Mouse (Mus musculus) v-Abl transformed pro-B cells (cell line): ENCODE results near the gene Ldlrad3.

Experiments used
- in situ Hi-C, 2 experiments: fragments of 400-800 bp; cut with MboI; formaldehyde crosslinking; loops; one replicate each; pipeline ENCODE4 v1.15.1; 2025; ENCODE audit not compliant: unreplicated experiment in 2 of 2

The Ldlrad3 gene

DNA sequence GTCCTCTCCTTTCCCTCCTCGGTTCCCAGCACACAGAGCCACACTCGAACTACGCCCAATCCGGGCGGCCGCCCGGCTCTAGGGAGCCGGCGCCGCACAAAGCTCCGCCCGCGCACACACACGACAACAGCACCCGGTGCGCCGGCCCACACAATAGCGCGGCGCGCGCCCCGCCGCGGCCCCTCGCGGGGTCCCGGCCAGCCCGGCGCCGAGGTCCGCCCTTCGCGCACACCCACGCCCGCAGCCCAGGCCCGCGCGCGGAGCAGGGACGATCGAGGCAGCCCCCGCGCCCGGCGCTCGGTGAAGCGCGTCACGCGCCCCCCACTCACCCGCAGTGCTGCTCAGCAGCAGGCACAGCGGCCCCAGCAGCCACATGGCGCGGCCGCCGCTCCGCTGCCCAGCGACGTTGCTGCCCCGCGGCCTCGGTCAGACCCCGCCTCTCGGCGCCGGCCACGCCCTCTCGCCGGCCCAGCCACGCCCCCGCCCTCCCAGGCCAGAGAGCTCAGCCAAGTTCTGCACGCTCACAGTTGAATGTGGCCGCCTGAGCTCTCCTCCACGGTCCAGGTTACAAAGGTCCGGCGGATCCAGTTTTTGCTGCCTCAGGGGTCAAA is at the start of gene Ldlrad3:
Gene Ldlrad3 (minus strand): TSS at position 435 of the 611 bp plus-strand sequence.
- in situ Hi-C loops, result no loop called here

DNA sequence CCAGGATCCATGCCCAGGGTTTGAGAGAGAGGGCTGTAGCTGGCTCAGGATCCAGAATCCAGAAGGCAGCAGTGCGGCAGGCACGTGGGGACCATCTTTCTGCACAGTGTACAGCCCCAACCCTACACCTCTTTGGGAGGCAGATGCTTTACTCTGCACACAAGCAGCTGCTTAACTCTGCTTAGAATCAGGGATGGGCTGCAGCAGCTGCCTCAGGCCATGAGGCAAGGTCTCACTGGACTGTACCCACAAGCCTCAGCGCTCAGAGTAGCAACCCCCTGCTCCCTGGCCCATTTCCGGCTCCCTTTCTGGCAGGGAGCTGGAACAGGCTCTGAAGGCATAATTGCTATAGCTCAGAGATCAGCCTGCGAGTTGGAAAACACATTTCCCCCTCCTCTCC is 45.3 kb upstream of the Ldlrad3 start:
- in situ Hi-C loops, result no loop called here

DNA sequence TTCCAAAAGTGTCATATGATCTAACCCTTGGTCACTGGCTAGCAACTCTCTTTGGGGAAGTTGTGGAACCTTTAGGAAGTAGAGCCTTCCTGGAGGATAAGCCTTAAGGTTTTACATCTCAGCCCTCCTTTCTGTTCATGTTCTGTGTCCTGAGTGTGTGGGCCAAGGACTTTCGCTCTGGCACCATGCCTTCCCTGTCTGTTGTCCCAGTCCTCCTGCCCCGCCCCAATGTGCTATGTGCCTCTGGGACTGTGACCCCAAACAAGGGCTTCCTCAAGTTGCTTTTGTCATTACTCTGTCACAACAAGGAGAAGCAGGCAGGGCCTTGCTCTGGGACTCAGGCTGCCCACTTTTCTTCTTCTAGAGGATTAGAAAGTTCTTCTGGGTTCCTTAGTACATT is 42.9 kb upstream of the Ldlrad3 start:
- in situ Hi-C loops, result no loop called here

DNA sequence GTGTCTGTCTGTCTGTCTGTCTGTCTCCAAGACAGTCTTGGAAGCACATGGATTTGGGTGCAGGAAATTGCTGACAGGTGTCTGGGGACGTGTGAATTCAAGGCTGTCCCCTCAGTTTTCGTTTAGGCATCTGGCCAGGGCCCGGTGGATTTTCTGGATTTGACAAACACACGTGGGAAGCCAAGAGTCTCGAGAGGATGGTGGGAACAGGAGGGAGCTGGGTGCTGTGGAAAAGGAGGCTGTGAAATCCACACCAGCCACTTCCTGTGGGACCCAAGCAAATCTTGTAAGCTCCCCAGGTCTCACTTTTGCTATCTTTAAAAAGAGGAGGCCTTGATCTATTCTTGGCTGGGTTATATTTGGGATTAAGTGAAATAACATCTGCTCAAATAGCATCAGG is 42.1 kb upstream of the Ldlrad3 start:
- in situ Hi-C loops, result no loop called here

DNA sequence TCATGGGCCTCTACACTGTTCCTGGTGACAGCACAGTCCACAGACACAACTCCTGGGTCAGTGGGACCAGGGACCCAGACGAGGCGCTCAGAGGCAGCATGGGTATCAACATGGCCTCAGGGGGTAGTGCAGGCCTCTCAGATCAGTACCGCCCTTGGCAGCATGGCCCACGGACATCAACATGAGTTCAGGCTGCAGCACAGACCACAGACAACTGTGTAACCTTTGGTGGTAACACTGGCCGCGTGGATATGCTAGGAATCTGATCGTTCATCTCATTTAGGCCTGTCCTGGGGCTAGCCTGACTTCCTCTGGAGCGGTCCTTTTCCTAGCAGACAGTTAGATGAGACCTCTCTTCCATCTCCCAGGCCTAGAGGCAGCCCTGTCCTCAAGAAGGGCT is 41.7 kb upstream of the Ldlrad3 start:
- in situ Hi-C loops, result no loop called here

DNA sequence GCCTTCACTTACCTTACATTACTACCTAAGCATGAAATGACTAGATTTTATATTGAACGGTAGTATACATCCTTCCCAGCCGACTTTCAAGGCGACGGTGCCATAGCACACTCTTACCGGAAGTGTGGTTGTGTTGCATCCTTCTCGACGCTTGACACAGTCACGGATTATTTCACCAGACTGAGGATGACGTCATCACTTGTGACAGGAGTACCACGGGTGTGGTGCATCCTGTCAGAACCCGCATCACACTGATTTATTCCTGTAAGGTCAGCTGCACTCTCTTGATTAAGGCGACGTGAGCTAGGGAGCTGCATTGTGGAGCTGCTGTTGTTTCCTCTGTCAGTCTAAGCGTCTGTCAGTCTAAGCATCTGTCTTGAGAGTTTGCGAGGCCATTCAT is 40.1 kb upstream of the Ldlrad3 start:
- in situ Hi-C loops, result no loop called here

DNA sequence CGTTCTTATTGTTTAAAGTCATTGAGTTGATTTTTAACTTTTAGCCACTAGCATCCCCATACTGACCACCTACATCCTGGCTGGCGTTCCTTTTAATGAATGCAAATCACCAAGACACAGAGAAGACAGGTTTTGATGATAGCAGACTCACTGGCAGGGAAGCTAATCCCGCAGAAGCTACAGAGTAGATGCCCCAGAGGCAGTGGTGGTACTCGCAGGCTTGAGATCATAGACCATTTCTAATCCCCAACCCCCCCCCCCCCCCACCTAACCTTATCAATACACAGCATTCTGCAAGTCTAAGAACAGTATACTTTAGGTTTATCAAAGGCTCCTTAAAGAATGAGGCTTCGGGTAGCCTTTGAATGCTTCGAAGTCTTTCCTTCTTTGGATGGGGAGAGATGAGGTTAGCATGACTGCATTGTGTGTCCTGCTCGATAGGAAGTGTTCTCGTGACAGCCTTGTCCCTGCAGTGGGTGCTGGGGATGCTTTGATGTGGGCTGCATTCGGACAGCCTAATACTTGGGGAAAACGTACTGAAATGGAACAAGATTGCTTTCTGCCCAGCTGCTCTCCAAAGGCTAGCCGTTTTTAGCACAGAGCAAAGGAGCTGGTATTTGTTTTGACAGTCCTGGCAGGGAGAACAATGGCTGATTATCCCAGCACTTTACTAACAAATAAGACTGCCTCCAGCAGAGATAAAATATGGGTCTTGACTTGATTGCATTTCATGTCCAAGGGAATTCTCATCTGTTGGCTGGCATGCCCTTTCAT is 37.4 kb upstream of the Ldlrad3 start:
- in situ Hi-C loops, result no loop called here

DNA sequence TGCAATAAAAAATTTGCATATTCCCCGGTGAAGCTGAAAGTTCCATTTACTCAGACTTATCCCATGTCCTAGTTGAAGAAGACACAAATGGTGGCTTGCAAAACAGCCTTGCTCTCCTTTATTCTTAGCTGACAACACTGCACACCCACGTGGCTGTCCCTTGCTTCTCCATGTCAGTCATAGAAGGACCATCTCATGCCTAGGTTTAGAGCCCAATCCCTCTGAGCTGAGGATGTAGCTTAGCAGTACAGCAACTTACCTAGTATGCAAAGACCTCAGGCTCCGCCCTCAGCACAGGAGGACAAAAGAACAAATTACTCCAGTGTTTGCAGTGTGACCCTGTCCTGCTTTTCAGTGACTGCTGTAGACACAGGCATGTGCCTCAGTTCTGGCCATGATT is 36.6 kb upstream of the Ldlrad3 start:
- in situ Hi-C loops, result no loop called here

DNA sequence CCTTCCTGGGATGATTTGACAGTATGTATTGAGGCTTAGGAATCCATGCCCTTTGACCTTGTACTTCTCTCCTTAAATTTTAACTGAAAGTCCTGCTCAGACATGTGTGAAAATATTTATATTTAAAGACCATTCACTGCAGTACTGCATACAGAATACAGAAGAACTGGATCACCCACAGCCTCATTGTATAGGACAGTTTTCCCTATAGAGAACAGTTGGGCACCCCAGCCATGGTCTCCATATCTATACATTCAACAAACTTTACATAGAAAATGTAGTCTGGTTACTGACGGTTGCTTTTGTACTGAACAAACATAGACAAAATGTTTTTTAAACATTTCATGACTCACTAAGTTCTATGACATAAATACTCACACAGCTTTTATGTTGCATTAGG is 30.6 kb upstream of the Ldlrad3 start:
- in situ Hi-C loops, result no loop called here

DNA sequence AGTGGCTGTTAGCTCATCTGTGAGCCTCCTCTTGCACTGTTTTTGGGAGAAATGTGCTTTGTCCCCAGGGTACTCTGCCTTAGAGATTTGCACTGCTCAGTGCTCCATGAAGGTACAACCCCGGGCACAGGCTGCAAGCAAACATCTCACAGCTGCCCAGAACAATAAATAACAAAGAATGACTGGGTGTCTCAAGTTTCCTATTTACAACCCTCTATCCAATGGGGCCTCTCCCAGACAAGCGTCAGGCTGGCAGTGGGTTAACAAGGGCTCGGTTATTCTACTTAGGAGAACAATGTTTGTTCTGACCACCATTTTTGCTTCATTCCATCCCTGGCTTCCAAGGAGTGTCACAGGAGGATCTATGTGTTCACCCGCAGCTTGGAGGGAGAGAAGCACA is 25.9 kb upstream of the Ldlrad3 start:
- in situ Hi-C loops, result no loop called here

DNA sequence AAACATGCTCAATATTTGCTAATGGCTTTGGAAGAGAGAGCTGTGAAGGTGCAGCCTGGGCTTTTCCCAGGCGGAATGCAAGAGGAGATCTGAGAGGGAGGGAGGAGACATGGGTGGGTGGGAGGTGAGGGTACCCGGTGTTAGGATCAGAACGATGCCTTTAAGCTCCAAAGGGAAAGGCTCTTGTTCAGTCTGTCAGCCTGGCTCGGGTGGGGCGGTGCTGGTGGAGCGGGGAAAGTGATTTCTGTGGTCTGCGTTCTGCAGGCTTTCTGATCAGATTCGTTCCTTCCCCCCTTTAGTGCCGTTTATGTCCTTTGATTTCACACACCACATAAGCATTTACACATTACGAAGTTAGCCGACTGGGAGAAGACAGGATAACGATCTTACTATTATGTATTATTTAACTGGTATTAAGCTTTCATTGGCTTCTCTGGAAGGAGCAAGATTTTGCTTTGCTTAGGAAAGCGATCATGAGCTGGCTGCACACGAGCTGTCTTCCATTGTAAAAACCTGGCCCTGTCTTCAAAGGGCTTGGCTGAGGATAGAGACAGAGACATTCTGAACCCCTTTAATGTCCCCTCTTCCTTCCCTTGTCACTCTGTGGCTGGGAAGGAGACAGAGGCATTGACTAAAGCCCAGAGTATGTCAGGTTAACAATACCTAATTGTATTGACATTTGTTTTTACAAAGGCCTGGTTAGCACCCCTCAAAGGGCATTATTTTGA is 19.7 kb upstream of the Ldlrad3 start:
- in situ Hi-C loops, result no loop called here

DNA sequence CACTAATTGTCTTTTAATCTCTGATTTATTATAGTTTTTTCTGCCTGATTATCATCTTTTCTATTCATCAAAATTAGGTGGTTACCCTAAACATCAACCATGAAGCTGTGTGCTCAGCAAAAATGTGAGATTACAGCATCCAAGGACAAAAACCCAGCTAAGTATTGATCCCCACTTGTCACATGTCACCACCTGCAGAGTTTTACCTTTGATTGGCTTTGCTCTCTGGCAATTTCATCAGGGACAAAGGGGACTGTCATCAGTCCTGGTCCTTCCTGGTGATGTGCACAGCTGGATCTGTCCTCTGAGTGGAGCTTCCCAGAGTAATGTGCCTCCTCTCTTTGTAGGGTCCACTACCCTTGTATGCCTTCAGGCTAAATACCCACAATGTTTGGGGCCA is 17.3 kb upstream of the Ldlrad3 start:
- in situ Hi-C loops, result no loop called here

DNA sequence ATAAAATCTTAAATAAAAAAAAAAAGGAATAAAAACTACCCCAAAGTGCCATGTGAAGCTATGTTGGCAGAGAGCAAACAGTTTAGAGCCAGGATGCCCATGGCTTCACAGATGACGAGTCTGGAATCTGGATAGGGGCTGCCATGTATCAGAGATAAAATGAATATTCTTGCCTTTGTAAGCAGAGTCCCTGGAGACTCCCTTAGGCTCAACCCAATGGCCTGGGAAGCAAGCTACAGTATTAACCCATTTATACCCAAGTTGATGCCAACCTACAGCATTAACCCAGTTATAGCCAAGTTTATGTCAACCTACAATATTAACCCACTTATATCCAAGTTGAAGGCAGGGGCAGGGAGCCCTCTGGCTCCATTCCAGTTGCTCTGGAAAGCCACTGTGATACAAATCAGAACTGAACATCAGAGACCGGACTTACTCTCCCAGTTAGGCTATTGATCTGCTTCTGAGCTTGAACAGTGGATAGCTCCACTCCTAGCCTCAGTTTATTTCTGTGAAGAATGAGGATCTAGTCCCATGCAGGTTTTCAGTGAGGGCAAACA is 16.1 kb upstream of the Ldlrad3 start:
- in situ Hi-C loops, result no loop called here

DNA sequence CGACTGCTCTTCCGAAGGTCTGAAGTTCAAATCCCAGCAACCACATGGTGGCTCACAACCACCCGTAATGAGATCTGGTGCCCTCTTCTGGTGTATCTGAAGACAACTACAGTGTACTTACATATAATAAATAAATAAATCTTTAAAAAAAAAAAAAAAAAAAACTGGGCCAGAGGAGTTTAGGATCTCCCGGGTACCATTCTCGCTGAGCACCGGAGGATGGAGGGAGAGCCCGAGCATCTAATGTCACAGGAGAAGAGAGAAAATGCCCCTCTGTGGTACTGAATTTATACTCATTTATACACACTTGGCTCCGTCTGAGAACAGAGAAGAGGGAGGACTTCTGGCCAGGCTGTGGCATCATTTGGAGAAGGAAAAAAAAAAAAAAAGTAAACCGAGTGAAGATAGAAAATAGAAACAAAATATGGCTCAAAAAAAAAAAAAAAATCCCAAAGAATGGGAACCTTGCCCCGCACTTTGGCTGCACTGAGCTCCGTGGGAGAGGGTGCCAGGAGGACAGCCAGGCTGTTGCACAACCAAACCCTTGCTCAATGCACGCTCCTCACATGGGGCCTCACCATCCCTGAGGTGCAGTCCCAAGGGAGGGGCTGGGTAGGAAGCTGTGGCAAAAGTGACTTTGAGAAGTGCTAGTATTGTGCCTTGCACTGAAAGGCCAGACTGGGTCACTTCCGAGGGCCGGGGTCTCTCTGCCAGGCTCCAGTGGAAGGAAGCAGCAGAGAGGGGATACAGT is 15.2 kb upstream of the Ldlrad3 start:
- in situ Hi-C loops, result no loop called here

DNA sequence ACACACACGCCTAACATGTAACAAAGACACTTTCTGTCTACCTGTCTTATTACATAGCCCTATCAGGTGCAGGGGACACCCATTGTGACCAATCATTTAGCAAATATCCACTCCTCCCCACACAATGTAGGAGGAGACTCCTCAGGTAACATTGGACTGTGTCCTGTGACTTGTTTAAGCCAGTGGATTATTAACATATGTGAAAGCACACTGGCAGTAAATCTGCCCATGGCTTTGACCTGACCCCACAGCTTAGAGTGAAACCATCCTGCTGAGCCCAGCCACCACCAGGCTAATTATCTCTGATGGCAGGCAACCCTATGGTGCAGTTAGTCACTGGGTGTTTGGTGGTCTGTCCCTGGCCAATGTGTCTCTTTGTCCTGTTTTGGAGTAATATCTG is 11.1 kb upstream of the Ldlrad3 start:
- in situ Hi-C loops, result loop anchor here in 1 of 2 experiments (5.0 kb wide), 1 partner anchor 165 kb away; no protein-coding TSS in a partner anchor

DNA sequence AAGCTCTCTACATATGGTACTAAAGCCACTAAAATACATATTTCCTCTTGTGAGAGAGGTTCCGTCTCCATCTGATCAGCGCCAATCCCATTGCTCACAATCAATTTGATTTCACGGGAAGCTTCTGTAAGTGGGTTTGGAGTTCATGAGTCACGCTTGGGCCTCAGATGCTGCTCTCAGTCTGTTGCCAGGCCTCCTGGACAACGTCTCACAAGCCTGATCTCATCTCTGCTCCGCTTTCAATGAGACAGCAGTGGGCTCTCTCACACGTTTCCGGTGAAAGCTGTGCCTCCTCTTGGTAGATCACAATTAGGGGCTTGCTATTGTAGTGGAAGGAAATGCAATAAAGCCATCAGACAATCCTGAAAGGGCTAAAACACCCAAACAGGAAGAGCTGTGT is 10.5 kb upstream of the Ldlrad3 start:
- in situ Hi-C loops, result loop anchor here in 1 of 2 experiments (5.0 kb wide), 1 partner anchor 164 kb away; no protein-coding TSS in a partner anchor

DNA sequence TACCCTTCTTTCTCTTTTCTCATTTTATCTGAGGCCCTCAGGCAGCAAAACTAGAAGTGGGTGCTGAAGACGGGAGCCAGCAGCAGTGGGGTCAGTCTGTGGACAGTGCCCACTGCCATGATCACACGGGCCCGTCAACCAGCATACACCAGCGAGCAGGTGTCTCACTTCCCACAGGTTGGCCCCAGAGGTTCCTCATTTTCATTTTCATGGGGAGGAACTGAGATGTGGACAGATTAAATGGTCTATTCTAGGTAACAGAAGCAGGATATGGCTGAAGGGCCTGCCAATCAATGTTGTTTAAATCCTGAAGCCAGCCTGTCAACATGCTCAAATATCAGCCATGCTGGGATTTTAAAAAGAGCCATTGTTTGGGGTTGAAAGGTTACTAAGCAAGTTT is 9.3 kb upstream of the Ldlrad3 start:
- in situ Hi-C loops, result loop anchor here in 1 of 2 experiments (5.0 kb wide), 1 partner anchor 163 kb away; no protein-coding TSS in a partner anchor

DNA sequence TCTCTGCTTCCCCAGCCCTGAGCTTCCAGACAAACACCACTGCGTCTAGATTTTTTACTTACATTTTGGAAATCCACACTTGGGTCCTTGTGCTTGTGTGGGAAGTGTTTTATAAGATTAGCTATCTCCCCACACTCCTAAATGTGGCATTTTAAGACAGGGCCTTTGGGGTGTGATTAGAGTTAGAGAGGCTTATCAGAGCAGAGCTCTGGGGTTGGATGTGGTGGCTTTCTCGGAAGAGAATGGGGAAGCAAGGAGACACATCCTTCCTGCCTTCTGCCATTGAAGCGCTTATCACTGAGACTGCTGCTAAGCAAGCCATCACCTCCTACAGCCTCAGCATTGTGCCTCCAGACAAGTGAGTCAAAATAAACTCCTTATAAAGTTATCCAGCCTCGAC is 8.1 kb upstream of the Ldlrad3 start:
- in situ Hi-C loops, result no loop called here

DNA sequence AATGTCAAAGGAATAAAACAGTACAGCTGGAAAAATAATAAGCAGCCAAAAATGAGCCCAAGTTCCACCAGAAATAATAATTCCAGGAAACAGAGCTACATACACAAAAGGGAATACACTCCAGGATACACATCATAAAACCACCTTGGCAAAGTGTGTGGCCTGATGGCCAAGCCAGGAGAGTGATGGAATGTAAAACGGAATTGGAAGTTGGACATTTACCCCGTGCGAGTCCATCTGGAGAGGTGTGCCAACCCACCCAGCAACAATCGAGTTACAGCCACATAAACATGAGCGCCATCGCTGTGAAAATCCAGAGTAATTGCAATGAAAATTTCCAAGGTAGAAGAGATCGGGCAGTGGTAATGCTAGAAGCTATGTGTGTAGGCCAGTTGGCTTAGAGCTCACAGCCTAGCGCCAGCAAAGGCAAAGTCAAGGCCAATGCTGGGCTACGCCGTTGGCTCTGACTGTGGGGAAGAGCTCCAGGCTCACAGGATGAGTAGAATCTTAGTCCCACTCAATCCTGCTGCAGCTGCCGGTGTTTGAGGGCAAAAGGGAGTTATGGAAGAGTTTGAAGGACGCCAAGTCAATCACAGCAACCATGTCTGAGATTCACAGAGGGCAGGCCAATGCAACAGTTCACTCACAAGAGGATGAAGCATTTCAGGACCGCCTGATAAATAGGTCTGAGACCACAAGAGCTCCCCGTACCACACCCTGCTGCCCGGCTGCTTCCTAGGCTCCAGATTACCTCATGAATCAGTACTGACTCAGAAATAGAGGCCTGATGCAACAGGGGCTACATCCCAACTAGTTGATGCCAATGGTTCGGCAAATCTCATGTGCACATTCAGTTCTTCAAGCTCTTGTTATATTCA is 7.0 kb upstream of the Ldlrad3 start:
- in situ Hi-C loops, result no loop called here

DNA sequence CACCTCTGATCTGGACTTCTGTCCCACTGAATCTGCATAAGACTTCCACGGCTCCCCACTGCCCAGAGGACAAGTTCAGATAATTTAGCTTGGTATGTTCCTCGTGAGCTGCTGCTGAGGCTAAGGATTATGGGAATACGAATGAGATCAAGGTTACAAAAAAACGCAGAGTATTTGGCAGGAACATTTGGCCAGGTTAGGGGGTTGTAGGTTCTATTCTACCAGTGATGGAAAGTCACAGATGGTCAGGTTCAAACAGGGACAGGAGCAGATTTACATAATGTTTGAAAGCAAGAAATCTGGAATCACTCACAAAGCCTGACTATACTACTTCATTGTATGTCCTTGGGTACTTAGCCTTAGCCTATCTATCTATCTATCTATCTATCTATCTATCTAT is 5.6 kb upstream of the Ldlrad3 start:
- in situ Hi-C loops, result no loop called here
